Mouse (Mus musculus): ENCODE measurements around the gene Arhgap27. TPM values are rescaled to one million over a fixed set of nuclear protein-coding genes. Genes with fewer than 3 reads are reported as not detected.

The Arhgap27 gene
- total RNA-seq (2023), result 100 to 1,000 TPM; 102 to 112 TPM

DNA sequence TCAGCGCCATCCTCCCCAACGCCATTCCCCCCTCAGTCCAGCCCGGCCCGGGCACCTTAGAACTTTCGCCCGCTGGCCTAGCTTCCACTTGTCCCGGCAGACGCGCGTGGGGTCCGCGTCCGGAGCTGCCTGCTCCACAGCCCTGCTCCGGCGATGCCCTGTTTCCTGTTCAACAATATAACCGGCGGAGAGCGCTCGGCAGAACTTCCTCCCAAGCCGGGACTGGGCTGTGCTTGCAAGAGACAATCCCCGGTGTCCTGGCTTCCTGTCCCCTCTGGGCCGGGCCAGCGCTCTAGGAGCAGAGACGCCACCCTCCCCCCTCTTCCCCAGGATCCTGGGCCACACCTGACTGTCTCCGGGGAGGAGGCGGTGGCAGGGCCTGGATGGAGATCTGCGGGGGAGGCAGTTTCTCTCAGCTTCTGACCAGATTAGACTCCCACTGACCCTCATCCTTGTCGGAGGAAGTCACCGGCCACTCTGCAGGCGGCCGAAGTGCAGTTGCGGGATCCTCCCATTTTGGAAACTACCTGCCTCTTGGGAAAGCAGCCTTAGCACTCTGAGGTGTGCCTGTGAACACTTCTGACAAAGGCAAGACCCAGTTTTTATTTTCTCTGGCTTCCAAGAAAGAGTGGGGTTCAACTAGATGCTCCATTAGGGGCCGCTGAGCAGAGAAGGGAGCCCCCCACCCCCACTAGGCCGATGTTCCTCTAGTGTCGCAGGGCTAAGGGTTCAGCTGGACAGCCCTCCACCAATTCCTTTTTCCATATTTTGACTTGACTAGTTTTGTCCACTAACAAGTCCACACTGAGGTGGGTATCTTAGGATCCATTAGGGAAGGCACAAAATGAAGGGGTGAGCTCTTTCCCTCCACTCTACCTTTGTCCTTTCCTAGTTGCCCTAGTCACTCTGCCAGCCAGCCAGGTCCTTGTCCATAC lies at the start of gene Arhgap27:
Gene Arhgap27 (minus strand): TSS at position 479 of the 935 bp plus-strand sequence.

DNA sequence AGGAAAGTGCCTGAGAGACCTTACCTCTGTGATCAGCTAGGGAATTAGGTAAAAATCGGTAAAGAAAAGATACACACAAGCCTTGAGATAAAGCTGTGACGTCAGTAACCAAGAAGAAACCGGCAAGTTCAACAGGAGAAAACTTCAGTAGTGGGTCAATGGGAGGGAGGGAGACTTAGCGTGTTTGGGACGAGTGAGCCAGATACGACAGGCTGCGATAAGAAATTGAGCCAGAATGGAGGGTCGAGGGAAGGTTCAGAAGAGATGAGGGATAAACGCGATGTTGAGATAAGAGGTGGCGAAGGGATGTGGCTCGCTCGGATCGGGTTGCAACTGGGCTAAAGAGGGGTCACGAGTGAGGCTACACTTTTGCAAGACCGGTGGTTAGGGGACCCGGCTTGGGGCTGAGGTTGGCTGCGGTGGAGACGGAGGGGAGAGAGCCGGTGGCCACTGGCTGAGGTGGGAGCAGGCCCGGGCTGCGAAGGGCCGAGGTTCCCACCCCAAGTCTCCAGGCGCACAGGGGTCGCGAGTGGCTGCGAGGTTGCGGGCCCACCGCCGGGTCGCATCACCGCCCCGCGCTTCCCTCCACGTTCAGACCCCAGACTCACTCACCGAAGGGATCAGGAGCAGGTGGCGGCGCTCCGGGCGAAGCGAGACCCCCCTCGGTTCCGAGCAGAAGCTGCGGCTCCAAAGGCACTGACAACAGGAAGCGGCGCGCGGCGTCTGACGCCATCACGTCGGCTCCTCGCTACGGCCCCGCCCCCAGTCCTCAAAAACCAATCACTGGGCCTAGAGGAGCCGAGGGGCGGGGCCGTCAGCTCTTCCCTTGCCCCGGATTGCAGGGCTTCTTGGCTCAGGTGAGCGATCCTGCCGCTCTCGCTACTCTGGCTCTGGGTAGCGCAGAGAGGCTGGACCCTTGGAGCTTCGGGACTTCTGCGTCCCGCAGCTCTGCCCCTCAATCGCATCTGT lies 48.8 kb upstream of the Arhgap27 start, which contains the start of gene Plekhm1:
Gene Plekhm1 (minus strand): TSS at position 707 of the 969 bp plus-strand sequence.

Other genes with a start within 250 kb of the Arhgap27 start
- 10 to 100 TPM; 41.6 to 56.4 TPM for gene Hexim1, start 247.5 kb downstream of the Arhgap27 start, total RNA-seq (2023)
- gene Hexim2, start 231.3 kb downstream of the Arhgap27 start, total RNA-seq (2023), result 1 to 10 TPM; 4.3 to 4.9 TPM
- 100 to 1,000 TPM; 422 to 442 TPM for gene Fmnl1, start 192.6 kb downstream of the Arhgap27 start, total RNA-seq (2023)
- gene 1700023F06Rik, start 155.1 kb downstream of the Arhgap27 start, total RNA-seq (2023), result not detected
- gene Spata32, start 145.3 kb downstream of the Arhgap27 start, total RNA-seq (2023), result not detected
- gene Map3k14, start 96.2 kb downstream of the Arhgap27 start, total RNA-seq (2023), result 10 to 100 TPM; 74.6 to 84.4 TPM
- 10 to 100 TPM; 81.9 to 83.4 TPM for gene Plekhm1, start 49.0 kb upstream of the Arhgap27 start, total RNA-seq (2023)
- not detected for gene Lrrc37a, start 140.9 kb upstream of the Arhgap27 start, total RNA-seq (2023)

Measured in B cell, adult 67 days (primary cell).